Mouse (Mus musculus) heart, embryonic 12.5 days (tissue): Measurements from ENCODE around the gene Dnajc28. TPM values are rescaled to one million over a fixed set of nuclear protein-coding genes. Genes with fewer than 3 reads are reported as not detected.
"Not testable (repeated sequence)": the region's sequence is repeated elsewhere in the genome, so short reads cannot be mapped to it uniquely, and the experiment has no call there.

Experiments
- ATAC-seq: fragments of 200-750 bp; cut with Nextera tagmentation; 2 replicates; pipeline ENCODE4 v1.8.0; 2017; ENCODE audit warnings: moderate TSS enrichment, moderate library complexity; ENCODE audit not compliant: insufficient number of reproducible peaks, low FRiP score
- H3K27ac ChIP-seq: fragments of 300-500 bp; sonication (generic); 2 replicates; pipeline ENCODE4 v1.5.1; 2016; ENCODE audit warnings: mild to moderate bottlenecking, moderate library complexity; ENCODE audit not compliant: poor library complexity, severe bottlenecking
- H3K27me3 ChIP-seq: fragments of 300-500 bp; sonication (generic); replicated peaks from 2 replicates; pipeline ENCODE4 v1.6.1; 2016; ENCODE audit warnings: mild to moderate bottlenecking, moderate library complexity
- H3K36me3 ChIP-seq: fragments of 300-500 bp; sonication (generic); 2 replicates; pipeline ENCODE4 v1.6.1; 2016; ENCODE audit warnings: mild to moderate bottlenecking, moderate library complexity
- H3K4me1 ChIP-seq: fragments of 300-500 bp; sonication (generic); replicated peaks from 2 replicates; pipeline ENCODE4 v1.6.1; 2016; ENCODE audit warnings: mild to moderate bottlenecking
- H3K4me2 ChIP-seq: fragments of 300-500 bp; sonication (generic); 2 replicates; pipeline ENCODE4 v1.6.1; 2016; ENCODE audit warnings: mild to moderate bottlenecking, moderate library complexity
- H3K4me3 ChIP-seq: fragments of 300-500 bp; sonication (generic); 2 replicates; pipeline ENCODE4 v1.5.1; 2016; ENCODE audit warnings: mild to moderate bottlenecking
- H3K9ac ChIP-seq: fragments of 300-500 bp; sonication (generic); 2 replicates; pipeline ENCODE4 v1.6.1; 2016; ENCODE audit warnings: mild to moderate bottlenecking, moderate library complexity
- H3K9me3 ChIP-seq: fragments of 300-500 bp; sonication (generic); replicated peaks from 2 replicates; pipeline ENCODE4 v1.6.1; 2016; ENCODE audit warnings: mild to moderate bottlenecking, moderate library complexity
- WGBS: fragments of 180-500 bp; shearing (Covaris S2); methylation state at CpG from one replicate; pipeline ENCODE4 v1.1.7; 2016; 5-methylcytosine and 5-hydroxymethylcytosine counted together
- polyA plus RNA-seq: library from polyadenylated mRNA; unstranded; fragments of >200 nt; fragmentation: Nextera tagmentation; extraction: Ambion mirVana; gene quantifications from 2 replicates; pipeline ENCODE4 v1.2.1, GENCODE M21; 2016

Gene Dnajc28
- polyA plus RNA-seq, 1 experiment from 2014 or later, result 3.8 TPM

DNA sequence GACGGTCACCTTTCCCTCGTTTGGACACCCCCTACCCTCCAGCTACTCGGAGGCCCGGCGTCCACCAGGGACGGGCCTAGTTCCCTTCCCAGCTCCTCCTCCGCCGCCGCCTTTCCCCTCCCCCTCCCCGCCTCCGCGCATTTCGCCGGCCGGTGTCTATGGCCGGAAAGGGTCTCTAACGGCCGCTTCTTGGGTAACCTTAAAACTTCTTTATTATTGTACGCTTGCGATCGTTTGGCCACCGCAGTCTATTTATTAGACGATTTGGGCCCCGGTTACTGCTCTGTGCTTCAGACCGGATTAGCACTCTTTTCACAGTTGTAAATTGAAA lies 29.4 kb upstream of the Dnajc28 start:
- peaks cover 19% of the 10 kb centered on the region for H3K36me3 ChIP-seq
- H3K4me2 ChIP-seq, result peak overlapping the region; percentile 55
- H3K27me3 ChIP-seq, result no peaks in the 10 kb centered on the region
- no peaks in the 10 kb centered on the region for H3K9me3 ChIP-seq
- H3K4me1 ChIP-seq, result peaks cover 12% of the 10 kb centered on the region
- H3K9ac ChIP-seq, result peak overlapping the region; percentile 95
- WGBS, result under 1% methylated on average over 25 of the region's 25 CpGs
- peak overlapping the region; percentile 99 for H3K27ac ChIP-seq
- ATAC-seq, result peak; percentile 76
- H3K4me3 ChIP-seq, result peak overlapping the region; percentile 87

GRCm38 (mm10) chr16:91647461-91648219 lies 28.8 kb upstream of the Dnajc28 start, which contains the start of gene Son:
Gene Son, plus strand, starts transcription at chr16:91647506.
- Histone ChIP-seq H3K9me3 (no peaks in the 10 kb centered on the region), H3K27me3 (no peaks in the 10 kb centered on the region), H3K4me3 (peak within 1 kb of the TSS; percentile 87), H3K27ac (peak within 1 kb of the TSS; percentile 99), H3K9ac (peak within 1 kb of the TSS; percentile 95), H3K36me3 (peaks cover 23% of the 10 kb centered on the region), H3K4me1 (peaks cover 12% of the 10 kb centered on the region), H3K4me2 (peak within 1 kb of the TSS; percentile 93)
- peak; percentile 95 for ATAC-seq
- under 1% methylated on average over 70 of the region's 70 CpGs for WGBS

- WGBS, result under 1% methylated on average over 59 of the region's 59 CpGs
- Histone ChIP-seq H3K9me3 (no peaks in the 10 kb centered on the region), H3K27ac (peak within 1 kb of the TSS; percentile 99), H3K4me1 (peaks cover 8% of the 10 kb centered on the region), H3K27me3 (no peaks in the 10 kb centered on the region), H3K9ac (peak within 1 kb of the TSS; percentile 95), H3K4me3 (peak within 1 kb of the TSS; percentile 87), H3K36me3 (peaks cover 23% of the 10 kb centered on the region), H3K4me2 (peak within 1 kb of the TSS; percentile 93)
- ATAC-seq, result peak; percentile 92
Measured at GRCm38 (mm10) chr16:91646681-91647419, 28.0 kb upstream of the Dnajc28 start, which contains the start of gene Gart. Gene Gart, minus strand, starts transcription at chr16:91646952.

- no peaks in the 10 kb centered on the region for H3K9me3 ChIP-seq
- H3K27ac ChIP-seq, result 0 out of 2 replicates have a peak overlapping the region, but pooled peaks have one; percentile 99
- peaks cover 25% of the 10 kb centered on the region for H3K36me3 ChIP-seq
- H3K4me3 ChIP-seq, result peak overlapping the region; percentile 87
- peak overlapping the region; percentile 93 for H3K4me2 ChIP-seq
- H3K9ac ChIP-seq, result peak overlapping the region; percentile 78
- WGBS, result 2% methylated on average over 11 of the region's 11 CpGs
- no peaks in the 10 kb centered on the region for H3K27me3 ChIP-seq
- no peak for ATAC-seq
- peaks cover 8% of the 10 kb centered on the region for H3K4me1 ChIP-seq
Measured at GRCm38 (mm10) chr16:91645995-91646602, 27.3 kb upstream of the Dnajc28 start.

DNA sequence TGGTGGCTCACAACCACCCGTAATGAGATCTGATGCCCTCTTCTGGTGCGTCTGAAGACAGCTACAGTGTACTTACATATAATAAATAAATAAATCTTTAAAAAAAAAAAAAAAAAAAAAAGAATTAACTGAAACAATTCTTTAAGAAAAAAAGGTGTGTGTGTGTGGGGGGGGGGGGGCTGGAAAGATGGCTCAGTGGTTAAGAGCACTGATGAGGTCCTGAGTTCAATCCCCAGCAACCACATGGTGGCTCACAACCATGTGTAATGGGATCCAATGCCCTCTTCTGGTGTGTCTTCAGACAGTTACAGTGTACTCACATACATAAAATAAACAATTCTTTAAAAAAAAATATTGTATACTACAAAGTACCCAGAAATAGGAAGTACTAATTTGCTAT lies 26.6 kb upstream of the Dnajc28 start:
- Histone ChIP-seq H3K36me3 (peaks cover 28% of the 10 kb centered on the region), H3K4me2 (peak overlapping the region; percentile 31; the same call in 1 of the 2 replicates)
- whole genome bisulfite sequencing, result 82% methylated on average over 1 of the region's 2 CpGs
- not testable (repeated sequence) for H3K27me3 ChIP-seq, H3K27ac ChIP-seq, H3K9me3 ChIP-seq, H3K4me1 ChIP-seq, ATAC-seq, H3K9ac ChIP-seq, H3K4me3 ChIP-seq

GRCm38 (mm10) chr16:91644901-91645300 lies 26.1 kb upstream of the Dnajc28 start:
- H3K4me2 ChIP-seq, result no peak overlapping the region
- no peak overlapping the region for H3K9ac ChIP-seq
- H3K4me1 ChIP-seq, result peaks cover 6% of the 10 kb centered on the region
- 77% methylated on average over 2 of the region's 2 CpGs for WGBS
- H3K27me3 ChIP-seq, result no peaks in the 10 kb centered on the region
- no peak overlapping the region for H3K4me3 ChIP-seq
- H3K27ac ChIP-seq, result no peak overlapping the region
- H3K36me3 ChIP-seq, result peaks cover 33% of the 10 kb centered on the region
- no peaks in the 10 kb centered on the region for H3K9me3 ChIP-seq
- no peak for ATAC-seq

DNA sequence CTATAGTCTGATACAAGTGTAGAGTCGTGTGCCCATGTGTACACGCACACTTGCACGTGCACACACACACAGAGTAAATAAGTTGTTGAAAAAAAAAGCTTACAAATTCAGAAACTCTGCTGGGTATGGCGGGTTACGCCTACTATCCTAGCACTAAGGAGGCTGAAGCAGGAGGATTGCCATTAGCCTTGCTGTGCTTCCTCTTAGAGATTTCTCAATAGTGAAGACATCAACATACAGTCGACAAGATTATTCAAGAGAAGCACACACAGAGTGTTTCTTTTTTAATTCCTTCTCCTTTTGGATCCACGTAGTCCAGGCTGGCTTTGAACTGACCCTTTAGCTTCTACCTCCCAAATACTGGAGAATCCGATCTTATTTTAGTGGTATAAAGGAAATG lies 21.3 kb upstream of the Dnajc28 start:
- Histone ChIP-seq H3K4me3 (no peak overlapping the region), H3K27ac (no peak overlapping the region), H3K4me2 (no peak overlapping the region), H3K9ac (no peak overlapping the region), H3K4me1 (0 out of 2 replicates have a peak, but pooled peaks cover 2% of the 10 kb centered on the region), H3K36me3 (peaks cover 79% of the 10 kb centered on the region), H3K27me3 (no peaks in the 10 kb centered on the region), H3K9me3 (no peaks in the 10 kb centered on the region)
- ATAC-seq, result no peak
- 93% methylated on average over 8 of the region's 8 CpGs for whole genome bisulfite sequencing

DNA sequence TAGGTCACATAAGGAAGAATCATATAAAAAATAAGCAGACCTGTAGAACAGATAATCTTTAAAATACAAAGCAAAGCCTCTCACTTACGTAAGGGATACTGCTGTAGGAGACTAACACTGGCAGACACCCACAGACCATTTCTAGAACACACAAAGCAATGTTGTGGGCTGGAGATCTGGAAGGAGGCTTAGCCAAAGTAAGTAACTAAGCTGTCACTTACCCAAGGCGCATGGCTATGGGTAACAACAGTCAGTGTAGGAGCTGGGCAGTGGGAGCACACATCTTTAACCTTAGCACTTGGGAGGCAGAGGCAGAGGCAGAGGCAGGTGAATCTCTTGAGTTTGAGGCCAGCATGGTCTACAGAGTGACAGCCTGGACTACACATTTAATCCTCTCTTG lies 20.8 kb upstream of the Dnajc28 start:
- H3K9ac ChIP-seq, result 0 out of 2 replicates have a peak overlapping the region, but pooled peaks have one; percentile 41
- H3K4me1 ChIP-seq, result 0 out of 2 replicates have a peak, but pooled peaks cover under 1% of the 10 kb centered on the region
- H3K4me2 ChIP-seq, result no peak overlapping the region
- ATAC-seq, result no peak
- 91% methylated on average over 2 of the region's 2 CpGs for WGBS
- H3K27ac ChIP-seq, result no peak overlapping the region
- no peak overlapping the region for H3K4me3 ChIP-seq
- H3K27me3 ChIP-seq, result no peaks in the 10 kb centered on the region
- peaks cover 84% of the 10 kb centered on the region for H3K36me3 ChIP-seq
- no peaks in the 10 kb centered on the region for H3K9me3 ChIP-seq

DNA sequence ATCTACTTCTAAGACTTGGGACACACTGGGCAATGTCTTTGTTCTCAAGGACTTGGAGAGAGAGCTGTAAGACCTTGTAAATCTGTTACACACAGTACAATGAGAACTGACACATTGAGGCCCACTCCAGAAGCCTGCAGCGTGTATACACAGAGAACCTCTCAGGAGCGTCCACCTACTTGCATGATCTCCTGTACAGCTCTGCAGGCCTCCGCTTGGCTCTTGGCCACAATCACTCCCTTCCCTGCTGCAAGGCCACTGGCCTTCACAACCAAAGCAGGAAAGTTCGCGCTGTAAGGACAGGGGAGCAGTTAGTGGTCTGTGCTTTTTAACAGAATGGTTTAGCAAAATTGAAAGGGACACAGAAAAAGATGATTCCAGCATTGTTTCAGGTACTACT lies 20.3 kb upstream of the Dnajc28 start:
- no peak for ATAC-seq
- H3K36me3 ChIP-seq, result peaks cover 88% of the 10 kb centered on the region

GRCm38 (mm10) chr16:91633641-91634040 lies 14.8 kb upstream of the Dnajc28 start:
- H3K27me3 ChIP-seq, result no peaks in the 10 kb centered on the region
- peaks cover 89% of the 10 kb centered on the region for H3K36me3 ChIP-seq
- no peaks in the 10 kb centered on the region for H3K9me3 ChIP-seq
- H3K9ac ChIP-seq, result no peak overlapping the region
- no peak for ATAC-seq
- no peak overlapping the region for H3K27ac ChIP-seq
- WGBS, result 85% methylated on average over 12 of the region's 12 CpGs
- H3K4me1 ChIP-seq, result no peaks in the 10 kb centered on the region
- no peak overlapping the region for H3K4me3 ChIP-seq
- H3K4me2 ChIP-seq, result no peak overlapping the region

More for the DNA sequence above, 20.3 kb upstream of the Dnajc28 start:
- 90% methylated on average over 5 of the region's 5 CpGs for WGBS
- H3K4me2 ChIP-seq, result no peak overlapping the region
- no peak overlapping the region for H3K4me3 ChIP-seq
- no peak overlapping the region for H3K9ac ChIP-seq
- no peaks in the 10 kb centered on the region for H3K9me3 ChIP-seq
- no peak overlapping the region for H3K27ac ChIP-seq
- no peaks in the 10 kb centered on the region for H3K27me3 ChIP-seq
- H3K4me1 ChIP-seq, result no peaks in the 10 kb centered on the region

- no peaks in the 10 kb centered on the region for H3K27me3 ChIP-seq
- no peak overlapping the region for H3K9ac ChIP-seq
- no peak for ATAC-seq
- no peaks in the 10 kb centered on the region for H3K4me1 ChIP-seq
- no peaks in the 10 kb centered on the region for H3K9me3 ChIP-seq
- 96% methylated on average over 7 of the region's 7 CpGs for WGBS
- peaks cover 89% of the 10 kb centered on the region for H3K36me3 ChIP-seq
- H3K4me2 ChIP-seq, result no peak overlapping the region
- no peak overlapping the region for H3K27ac ChIP-seq
- no peak overlapping the region for H3K4me3 ChIP-seq
Measured at GRCm38 (mm10) chr16:91632940-91633339, 14.1 kb upstream of the Dnajc28 start.
